ENCODE assay signal across 15 mouse cellular contexts in the genomic region with DNA sequence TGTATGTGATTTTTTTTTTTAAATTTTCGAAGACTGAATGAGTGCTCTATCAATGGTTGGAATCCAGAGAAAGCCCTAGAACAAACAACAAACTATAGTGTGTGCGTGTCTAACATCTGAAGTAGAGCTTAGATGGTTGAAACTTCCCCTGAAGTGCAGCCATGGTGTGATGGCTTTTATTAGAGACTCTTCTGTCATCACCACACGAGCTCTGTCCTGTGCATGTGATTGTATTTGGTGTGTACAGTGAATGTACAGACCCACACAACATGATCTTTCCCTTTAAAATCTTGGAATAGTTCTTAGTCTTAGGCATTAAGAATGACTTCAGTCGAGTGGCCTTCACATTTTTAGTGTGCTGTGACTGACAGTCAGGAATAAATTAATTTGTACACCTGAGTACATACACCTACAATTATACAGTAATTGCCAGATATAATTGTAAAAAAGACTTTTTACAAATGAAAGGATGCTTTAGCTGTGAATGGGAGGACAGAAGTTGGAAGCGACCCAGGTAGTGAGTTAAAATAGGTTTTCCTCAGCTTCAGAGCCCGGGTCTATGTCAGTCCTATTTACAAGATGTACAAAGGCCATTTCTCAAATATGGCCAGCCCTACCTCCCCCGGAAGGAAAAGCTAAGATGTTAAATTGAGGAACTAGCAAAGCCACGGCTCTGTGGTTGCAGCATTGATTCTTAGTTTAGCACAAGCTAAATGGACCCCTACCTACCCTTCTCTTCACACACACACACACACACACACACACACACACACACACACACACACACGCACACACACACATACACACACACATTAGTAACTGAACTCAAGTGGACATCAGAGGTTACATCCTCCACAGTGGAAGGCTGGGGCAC. TPM values are rescaled to one million over a fixed set of nuclear protein-coding genes. Genes with fewer than 3 reads are reported as not detected.
DNase-seq lines count a peak whose midpoint lies in the region; ATAC-seq and TF ChIP-seq lines count a peak whose summit lies in the region.
"Had no signal": no experiment of that assay in that cellular context is flagged by ENCODE, and none has a peak within 500 bp of the region (broad histone marks: within the 10 kb centered on the region; RNA-seq: fewer than 3 reads in every experiment).

No protein-coding gene starts in this region.

- H3K36me3 ChIP-seq in stomach, postnatal 0 days (ENCODE audit: control insufficient read depth, insufficient read depth, low read length): no peaks in the 10 kb centered on the region
- no peaks in the 10 kb centered on the region for H3K36me3 ChIP-seq in intestine, embryonic 15.5 days
- H3K36me3 ChIP-seq: midbrain, embryonic 12.5 days had no signal

- H3K9me3 ChIP-seq in stomach, postnatal 0 days (ENCODE audit: control insufficient read depth, low read length): no peaks in the 10 kb centered on the region
- no peaks in the 10 kb centered on the region for H3K9me3 ChIP-seq in intestine, embryonic 15.5 days
- H3K9me3 ChIP-seq: forebrain, embryonic 13.5 days; midbrain, embryonic 12.5 days had no signal

- no peak for TF ChIP-seq CTCF in stomach, postnatal 0 days (IDR thresholded peaks at IDR 0.05; ENCODE audit: low read depth)

- TF ChIP-seq EP300 in stomach, postnatal 0 days (optimal IDR thresholded peaks at IDR 0.05): no peak

- H3K4me3 ChIP-seq in stomach, postnatal 0 days (ENCODE audit: low read depth, low read length): no peak overlapping the region
- H3K4me3 ChIP-seq in intestine, embryonic 15.5 days (replicated peaks): no peak overlapping the region
- H3K4me3 ChIP-seq: forebrain, embryonic 13.5 days; midbrain, embryonic 12.5 days had no signal

- no peak overlapping the region for H3K27ac ChIP-seq in stomach, postnatal 0 days (replicated peaks)
- H3K27ac ChIP-seq in intestine, embryonic 15.5 days: no peak overlapping the region
- H3K27ac ChIP-seq: forebrain, embryonic 13.5 days; midbrain, embryonic 12.5 days had no signal

- no peak overlapping the region for H3K4me2 ChIP-seq in stomach, postnatal 0 days (replicated peaks; ENCODE audit: low read depth)
- H3K4me2 ChIP-seq in intestine, embryonic 15.5 days (replicated peaks): no peak overlapping the region
- H3K4me2 ChIP-seq: forebrain, embryonic 13.5 days; midbrain, embryonic 12.5 days had no signal

- H3K27me3 ChIP-seq in stomach, postnatal 0 days (ENCODE audit: control insufficient read depth, insufficient read depth, low read length): no peaks in the 10 kb centered on the region
- no peaks in the 10 kb centered on the region for H3K27me3 ChIP-seq in intestine, embryonic 15.5 days (replicated peaks)
- H3K27me3 ChIP-seq: forebrain, embryonic 13.5 days; midbrain, embryonic 12.5 days had no signal

- intact Hi-C loops in left cerebral cortex, postnatal 25 days (cut with DNase I): no loop called here

- peak; percentile 22; the same call in 1 of the 2 replicates for ATAC-seq in common myeloid progenitor, adult 5-6 weeks (replicated peaks; ENCODE audit: low read depth, poor library complexity, severe bottlenecking)
- peak; percentile 31 for ATAC-seq in megakaryocyte, adult 5-6 weeks (ENCODE audit: poor library complexity, severe bottlenecking)
- ATAC-seq in stomach, postnatal 0 days (ENCODE audit: low FRiP score, low TSS enrichment): no peak
- ATAC-seq in intestine, embryonic 15.5 days: no peak
- ATAC-seq: forebrain, embryonic 13.5 days; hindbrain, embryonic 16.5 days had no signal

- peak; percentile 66 to 73 for DNase-seq in spleen, postnatal 36 days (ENCODE audit: low spot score in 2 of 2)
- no peak for DNase-seq in spleen, adult 12 weeks (ENCODE audit: low spot score)
- DNase-seq in stomach, postnatal 0 days (ENCODE audit: low spot score): no peak
- DNase-seq in left cerebral cortex, postnatal 25 days (ENCODE audit: low spot score in 2 of 2): no peak
- DNase-seq: cerebellum, adult 2 months; kidney, adult 8-10 months had no signal

- H3K4me1 ChIP-seq in stomach, postnatal 0 days (replicated peaks; ENCODE audit: control insufficient read depth, insufficient read depth): no peaks in the 10 kb centered on the region
- no peaks in the 10 kb centered on the region for H3K4me1 ChIP-seq in intestine, embryonic 15.5 days (replicated peaks)
- H3K4me1 ChIP-seq: forebrain, embryonic 13.5 days; midbrain, embryonic 12.5 days had no signal

- WGBS in stomach, postnatal 0 days: 66% methylated on average over 9 of the region's 9 CpGs
- 80% methylated on average over 9 of the region's 9 CpGs for WGBS in intestine, embryonic 15.5 days

- no peak overlapping the region for H3K9ac ChIP-seq in stomach, postnatal 0 days (ENCODE audit: low read length)
- no peak overlapping the region for H3K9ac ChIP-seq in intestine, embryonic 15.5 days
- H3K9ac ChIP-seq: forebrain, embryonic 13.5 days; midbrain, embryonic 12.5 days had no signal

RNA-seq across cellular contexts. Expression of a gene that starts 50.4 kb away (rescaled TPM):
- 244 and 283 TPM in 2 replicates for total RNA-seq in common myeloid progenitor, adult 5-6 weeks (2017)
- total RNA-seq in megakaryocyte, adult 5-6 weeks (2015): 1,031 and 1,064 TPM in 2 replicates
- total RNA-seq in megakaryocyte, adult 5-6 weeks (2017): 669 and 719 TPM in 2 replicates
- polyA plus RNA-seq in stomach, postnatal 0 days (2015; fragmentation: Nextera tagmentation; extraction: Ambion mirVana): 28.9 and 30.5 TPM in 2 replicates
- 81.6 and 81.9 TPM in 2 replicates for polyA plus RNA-seq in intestine, embryonic 15.5 days (2015; fragmentation: Nextera tagmentation; extraction: Ambion mirVana)
- 1 to 10 TPM; 7.3 to 7.9 TPM for total RNA-seq in left cerebral cortex, postnatal 25 days (2021)

RNA-seq across cellular contexts. Expression of a gene that starts 50.6 kb away (rescaled TPM):
- not detected in 2 replicates for total RNA-seq in common myeloid progenitor, adult 5-6 weeks (2017)
- 0.09 and 0.11 TPM in 2 replicates for total RNA-seq in megakaryocyte, adult 5-6 weeks (2015)
- total RNA-seq in megakaryocyte, adult 5-6 weeks (2017): 0.12 and 0.37 TPM in 2 replicates
- polyA plus RNA-seq in stomach, postnatal 0 days (2015; fragmentation: Nextera tagmentation; extraction: Ambion mirVana): 0.04 TPM in 1 of 2 replicates, not detected in the other
- 0.05 TPM in 1 of 2 replicates, not detected in the other for polyA plus RNA-seq in intestine, embryonic 15.5 days (2015; fragmentation: Nextera tagmentation; extraction: Ambion mirVana)
- total RNA-seq in left cerebral cortex, postnatal 25 days (2021): not detected
- total RNA-seq: heart, adult 18-20 months had no signal
- polyA plus RNA-seq: large intestine, adult 2 months; limb, embryonic 14.5 days had no signal

Comparison
In these comparisons a context has a peak if more than half of its experiments do, and no peak if none do; other contexts are left out.
1. DNase-seq: peak in spleen, postnatal 36 days (2 of 2); none in spleen, adult 12 weeks (single experiment), stomach, postnatal 0 days (single experiment) and left cerebral cortex, postnatal 25 days (0 of 2).
2. ATAC-seq: peak in common myeloid progenitor, adult 5-6 weeks (single experiment) and megakaryocyte, adult 5-6 weeks (single experiment); none in stomach, postnatal 0 days (single experiment) and intestine, embryonic 15.5 days (single experiment).
3. RNA of a gene that starts 50.4 kb away (total RNA-seq): 669 to 1,064 TPM in megakaryocyte, adult 5-6 weeks and 244 to 283 TPM in common myeloid progenitor, adult 5-6 weeks; 7.3 to 7.9 TPM in left cerebral cortex, postnatal 25 days; every median in the first group is over 10 times any median in the second.